ENCODE assay signal across 11 mouse cellular contexts in the genomic region with DNA sequence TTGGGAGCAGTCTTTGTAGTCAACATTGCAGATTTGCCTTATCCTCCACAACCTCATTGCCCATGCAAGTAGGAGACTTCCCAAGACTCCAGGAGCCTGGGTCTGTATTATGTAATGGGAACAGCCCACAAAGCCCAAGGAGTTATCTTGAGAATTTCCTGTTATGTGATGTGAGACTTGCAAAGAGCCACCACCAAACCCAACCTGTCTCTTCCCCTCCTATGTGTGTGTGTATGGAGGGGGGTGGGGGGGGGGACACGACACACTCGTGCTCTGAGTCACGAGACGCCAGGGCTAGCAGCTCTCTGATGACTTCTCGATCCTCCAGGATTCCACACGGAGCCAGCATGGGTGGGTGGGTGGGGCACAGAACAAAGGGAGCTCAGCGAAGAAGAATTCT.
DNase-seq lines count a peak whose midpoint lies in the region; ATAC-seq and TF ChIP-seq lines count a peak whose summit lies in the region.
"Had no signal": no experiment of that assay in that cellular context is flagged by ENCODE, and none has a peak within 500 bp of the region (broad histone marks: within the 10 kb centered on the region; RNA-seq: fewer than 3 reads in every experiment).

No protein-coding gene starts in this region.

- ATAC-seq in neural tube, embryonic 13.5 days (ENCODE audit: low read depth): no peak
- no peak for ATAC-seq in neural tube, embryonic 15.5 days (ENCODE audit: low FRiP score)
- 0 out of 2 replicates have a peak, but pooled peaks have one; percentile 7 for ATAC-seq in liver, postnatal 0 days
- no peak for ATAC-seq in intestine, postnatal 0 days
- ATAC-seq: intestine, embryonic 16.5 days had no signal

- no peak for TF ChIP-seq CTCF in kidney, adult 2 months (conservative IDR thresholded peaks at IDR 0.05; ENCODE audit: insufficient read depth, insufficient read length, low read depth, low read length)
- no peak for TF ChIP-seq CTCF in cortical plate, adult 2 months (IDR thresholded peaks at IDR 0.05; ENCODE audit: extremely low read depth, insufficient read depth, low read length)
- no peak for TF ChIP-seq CTCF in liver, postnatal 0 days (IDR thresholded peaks at IDR 0.05; ENCODE audit: low read depth)
- no peak for TF ChIP-seq CTCF in intestine, postnatal 0 days (IDR thresholded peaks at IDR 0.05; ENCODE audit: low read depth)

- H3K4me3 ChIP-seq in kidney, adult 2 months (ENCODE audit: insufficient read depth, low read depth, low read length): no peak overlapping the region
- no peak overlapping the region for H3K4me3 ChIP-seq in neural tube, embryonic 13.5 days
- no peak overlapping the region for H3K4me3 ChIP-seq in neural tube, embryonic 15.5 days (replicated peaks)
- no peak overlapping the region for H3K4me3 ChIP-seq in cortical plate, adult 2 months (ENCODE audit: insufficient read depth, low read length)
- H3K4me3 ChIP-seq in liver, postnatal 0 days (ENCODE audit: low read depth, low read length): no peak overlapping the region
- no peak overlapping the region for H3K4me3 ChIP-seq in intestine, postnatal 0 days (ENCODE audit: low read depth, low read length)
- H3K4me3 ChIP-seq: lung, embryonic 15.5 days had no signal

- no peaks in the 10 kb centered on the region for H3K9me3 ChIP-seq in neural tube, embryonic 13.5 days
- no peaks in the 10 kb centered on the region for H3K9me3 ChIP-seq in neural tube, embryonic 15.5 days (replicated peaks)
- no peaks in the 10 kb centered on the region for H3K9me3 ChIP-seq in liver, postnatal 0 days (ENCODE audit: low read length)
- H3K9me3 ChIP-seq in intestine, postnatal 0 days (ENCODE audit: control insufficient read depth): no peaks in the 10 kb centered on the region
- H3K9me3 ChIP-seq: lung, embryonic 15.5 days had no signal

- peak; percentile 58 for DNase-seq in kidney, adult 2 months
- no peak for DNase-seq in kidney, adult 18-20 months
- DNase-seq in liver, postnatal 0 days: no peak
- DNase-seq: cerebellum, adult 8-10 months; midbrain, embryonic 14.5 days had no signal

- peak overlapping the region; percentile 37 for H3K27ac ChIP-seq in kidney, adult 2 months (ENCODE audit: insufficient read depth, low read depth, low read length)
- peak overlapping the region; percentile 46; the same call in 1 of the 2 replicates for H3K27ac ChIP-seq in neural tube, embryonic 13.5 days (replicated peaks)
- no peak overlapping the region for H3K27ac ChIP-seq in neural tube, embryonic 15.5 days (replicated peaks)
- 0 out of 2 replicates have a peak overlapping the region, but pooled peaks have one; percentile 24 for H3K27ac ChIP-seq in cortical plate, adult 2 months (ENCODE audit: insufficient read depth, low read length)
- H3K27ac ChIP-seq in liver, postnatal 0 days (ENCODE audit: low read depth): 0 out of 2 replicates have a peak overlapping the region, but pooled peaks have one; percentile 22
- no peak overlapping the region for H3K27ac ChIP-seq in intestine, postnatal 0 days (ENCODE audit: low read depth, low read length)
- H3K27ac ChIP-seq: lung, embryonic 15.5 days had no signal

- H3K9ac ChIP-seq in neural tube, embryonic 13.5 days: no peak overlapping the region
- H3K9ac ChIP-seq in neural tube, embryonic 15.5 days (replicated peaks): no peak overlapping the region
- H3K9ac ChIP-seq in liver, postnatal 0 days (replicated peaks): no peak overlapping the region
- no peak overlapping the region for H3K9ac ChIP-seq in intestine, postnatal 0 days (ENCODE audit: low read depth, low read length)
- H3K9ac ChIP-seq: lung, embryonic 15.5 days had no signal

- H3K4me1 ChIP-seq in kidney, adult 2 months (ENCODE audit: control insufficient read depth, insufficient read depth, low read length): peaks cover 15% of the 10 kb centered on the region
- peaks cover 60% of the 10 kb centered on the region for H3K4me1 ChIP-seq in neural tube, embryonic 13.5 days (replicated peaks)
- H3K4me1 ChIP-seq in neural tube, embryonic 15.5 days: peaks cover 41% of the 10 kb centered on the region
- peaks cover 12% of the 10 kb centered on the region for H3K4me1 ChIP-seq in cortical plate, adult 2 months (ENCODE audit: control insufficient read depth, insufficient read depth, low read length)
- H3K4me1 ChIP-seq in liver, postnatal 0 days (ENCODE audit: insufficient read depth): peaks cover 2% of the 10 kb centered on the region; the same call in 1 of the 2 replicates
- H3K4me1 ChIP-seq in intestine, postnatal 0 days (replicated peaks; ENCODE audit: control insufficient read depth, insufficient read depth, low read length): peaks cover 8% of the 10 kb centered on the region

- WGBS in kidney, adult 2 months: 65% methylated on average over 7 of the region's 7 CpGs
- 54% methylated on average over 7 of the region's 7 CpGs for WGBS in neural tube, embryonic 13.5 days
- 51% methylated on average over 7 of the region's 7 CpGs for WGBS in neural tube, embryonic 15.5 days
- WGBS in liver, postnatal 0 days (ENCODE audit: insufficient replicate concordance): 45% methylated on average over 6 of the region's 7 CpGs
- WGBS in intestine, postnatal 0 days: 47% methylated on average over 7 of the region's 7 CpGs

- H3K27me3 ChIP-seq in kidney, adult 2 months (replicated peaks; ENCODE audit: control insufficient read depth, insufficient read depth, low read length): no peaks in the 10 kb centered on the region
- H3K27me3 ChIP-seq in neural tube, embryonic 13.5 days: no peaks in the 10 kb centered on the region
- no peaks in the 10 kb centered on the region for H3K27me3 ChIP-seq in neural tube, embryonic 15.5 days (replicated peaks)
- no peaks in the 10 kb centered on the region for H3K27me3 ChIP-seq in liver, postnatal 0 days (ENCODE audit: insufficient read depth, low read length)
- H3K27me3 ChIP-seq in intestine, postnatal 0 days (replicated peaks; ENCODE audit: control insufficient read depth, insufficient read depth, low read length): no peaks in the 10 kb centered on the region
- H3K27me3 ChIP-seq: lung, embryonic 15.5 days had no signal

- H3K4me2 ChIP-seq in neural tube, embryonic 13.5 days: no peak overlapping the region
- H3K4me2 ChIP-seq in neural tube, embryonic 15.5 days: no peak overlapping the region
- H3K4me2 ChIP-seq in liver, postnatal 0 days (ENCODE audit: low read depth, low read length): no peak overlapping the region
- no peak overlapping the region for H3K4me2 ChIP-seq in intestine, postnatal 0 days (replicated peaks; ENCODE audit: low read depth)
- H3K4me2 ChIP-seq: lung, embryonic 15.5 days had no signal

- no peaks in the 10 kb centered on the region for H3K36me3 ChIP-seq in kidney, adult 2 months (ENCODE audit: control insufficient read depth, insufficient read depth, low read length)
- no peaks in the 10 kb centered on the region for H3K36me3 ChIP-seq in neural tube, embryonic 13.5 days
- H3K36me3 ChIP-seq in neural tube, embryonic 15.5 days: no peaks in the 10 kb centered on the region
- no peaks in the 10 kb centered on the region for H3K36me3 ChIP-seq in liver, postnatal 0 days (replicated peaks; ENCODE audit: insufficient read depth, low read length)
- no peaks in the 10 kb centered on the region for H3K36me3 ChIP-seq in intestine, postnatal 0 days (ENCODE audit: control insufficient read depth, insufficient read depth)
- H3K36me3 ChIP-seq: lung, embryonic 15.5 days had no signal

- TF ChIP-seq POLR2A in kidney, adult 2 months (IDR thresholded peaks at IDR 0.05; ENCODE audit: low read depth, low read length): no peak
- TF ChIP-seq POLR2A in cortical plate, adult 2 months (IDR thresholded peaks at IDR 0.05; ENCODE audit: extremely low read depth, insufficient read depth, low read length): no peak

- TF ChIP-seq EP300 in liver, postnatal 0 days (IDR thresholded peaks at IDR 0.05; ENCODE audit: low read depth): no peak

Comparison
In these comparisons a context has a peak if more than half of its experiments do, and no peak if none do; other contexts are left out.
1. H3K27ac ChIP-seq: peak in kidney, adult 2 months (single experiment), neural tube, embryonic 13.5 days (single experiment), cortical plate, adult 2 months (single experiment) and liver, postnatal 0 days (single experiment); none in neural tube, embryonic 15.5 days (single experiment) and intestine, postnatal 0 days (single experiment).